Mouse (Mus musculus): Measurements from ENCODE around the gene Gtf2h2. TPM values are rescaled to one million over a fixed set of nuclear protein-coding genes. Genes with fewer than 3 reads are reported as not detected.
A peak's percentile ranks its signal among the peaks of the same experiment; 100 is the strongest.
"Not testable (repeated sequence)": the region's sequence is repeated elsewhere in the genome, so short reads cannot be mapped to it uniquely, and the experiment has no call there.

The Gtf2h2 gene
- polyA plus RNA-seq, 1 experiment from 2014 or later, result 81.1 TPM

DNA sequence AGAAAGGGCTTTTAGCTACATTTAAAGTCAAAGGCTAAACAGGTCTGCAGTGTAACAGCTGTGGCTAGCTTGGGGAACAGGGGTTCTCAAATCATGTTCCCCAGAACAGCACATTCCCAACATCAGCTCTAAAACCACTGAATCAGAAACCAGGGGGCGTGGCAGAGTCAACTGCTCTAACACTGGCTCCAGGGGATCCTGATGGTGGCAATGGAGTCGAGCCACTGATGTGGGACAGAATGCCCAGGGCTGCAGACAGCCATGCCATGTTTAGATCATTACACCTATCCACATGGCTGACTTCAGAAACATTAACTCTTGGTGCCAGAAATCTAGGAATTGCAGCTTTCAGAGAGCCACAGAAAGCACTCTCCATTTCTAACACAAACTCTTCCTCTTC is 26.8 kb upstream of the Gtf2h2 start:
- Histone ChIP-seq H3K4me3 (replicated peaks; ENCODE audit: low read depth, low read length) (no peak overlapping the region), H3K27ac (replicated peaks; ENCODE audit: low read depth, low read length) (no peak overlapping the region), H3K4me2 (ENCODE audit: low read length) (no peak overlapping the region), H3K9ac (replicated peaks; ENCODE audit: low read length) (no peak overlapping the region), H3K27me3 (ENCODE audit: control insufficient read depth, insufficient read depth, low read length) (no peaks in the 10 kb centered on the region), H3K4me1 (ENCODE audit: control insufficient read depth, insufficient read depth, low read length) (no peaks in the 10 kb centered on the region), H3K9me3 (ENCODE audit: control insufficient read depth, low read length) (no peaks in the 10 kb centered on the region), H3K36me3 (ENCODE audit: control insufficient read depth, insufficient read depth, low read length) (no peaks in the 10 kb centered on the region)
- DNase-seq (no peak), ATAC-seq (ENCODE audit: low FRiP score, low TSS enrichment) (no peak)
- 65% methylated on average over 2 of the region's 2 CpGs for WGBS

DNA sequence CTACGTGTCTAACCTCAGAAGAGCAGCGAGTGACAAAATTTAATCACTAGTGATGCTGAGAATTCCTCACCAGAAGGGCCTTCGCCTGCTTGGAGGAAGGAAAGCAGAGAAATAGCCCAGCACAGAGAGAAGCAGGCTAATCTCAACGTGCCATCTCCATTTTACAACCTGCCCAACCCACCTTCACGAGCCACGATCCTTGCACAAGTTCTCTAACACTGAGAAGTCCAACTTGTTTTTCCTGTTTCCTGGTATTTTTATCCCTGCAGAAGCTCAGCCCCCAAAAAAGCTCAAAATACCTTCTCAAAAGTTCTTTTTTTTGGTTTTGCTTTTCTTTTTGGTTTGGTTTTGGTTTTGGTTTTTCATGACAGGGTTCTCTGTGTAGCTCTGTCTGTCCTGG is 25.8 kb upstream of the Gtf2h2 start:
- H3K4me1 ChIP-seq (ENCODE audit: control insufficient read depth, insufficient read depth, low read length), result no peaks in the 10 kb centered on the region
- 90% methylated on average over 6 of the region's 6 CpGs for WGBS

DNA sequence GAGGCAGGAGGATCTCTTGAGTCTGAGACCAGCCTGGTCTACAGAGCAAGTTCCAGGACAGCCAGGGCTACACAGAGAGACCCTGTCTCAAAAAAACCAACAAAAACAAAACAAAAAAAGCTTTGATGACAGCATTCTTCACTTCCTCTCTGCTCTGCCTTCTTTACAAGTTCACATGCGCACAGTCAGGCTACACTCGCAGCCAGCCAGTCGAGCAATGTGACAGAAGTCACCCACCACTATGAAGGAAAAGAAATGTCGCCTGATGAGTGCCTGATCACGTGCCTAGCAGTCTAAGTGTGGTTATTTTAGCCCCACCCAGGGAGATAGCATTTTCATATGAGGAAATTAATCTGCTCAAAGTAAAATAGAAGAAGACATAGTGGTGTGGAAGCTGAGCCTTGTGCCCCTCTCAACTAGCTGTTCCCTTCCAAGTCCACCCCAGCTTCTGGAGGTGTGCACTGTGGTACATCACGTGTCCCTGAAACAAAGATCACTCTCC is 25.3 kb upstream of the Gtf2h2 start:
- Histone ChIP-seq H3K4me1 (ENCODE audit: control insufficient read depth, insufficient read depth, low read length) (no peaks in the 10 kb centered on the region), H3K9me3 (ENCODE audit: control insufficient read depth, low read length) (no peaks in the 10 kb centered on the region), H3K9ac (replicated peaks; ENCODE audit: low read length) (no peak overlapping the region), H3K27ac (replicated peaks; ENCODE audit: low read depth, low read length) (no peak overlapping the region), H3K27me3 (ENCODE audit: control insufficient read depth, insufficient read depth, low read length) (no peaks in the 10 kb centered on the region), H3K36me3 (ENCODE audit: control insufficient read depth, insufficient read depth, low read length) (no peaks in the 10 kb centered on the region), H3K4me3 (replicated peaks; ENCODE audit: low read depth, low read length) (no peak overlapping the region), H3K4me2 (ENCODE audit: low read length) (no peak overlapping the region)
- 87% methylated on average over 6 of the region's 6 CpGs for WGBS
- ATAC-seq (ENCODE audit: low FRiP score, low TSS enrichment) (no peak), DNase-seq (no peak)

More for the DNA sequence above, 25.8 kb upstream of the Gtf2h2 start:
- Histone ChIP-seq H3K4me2 (ENCODE audit: low read length) (no peak overlapping the region), H3K36me3 (ENCODE audit: control insufficient read depth, insufficient read depth, low read length) (no peaks in the 10 kb centered on the region), H3K27ac (replicated peaks; ENCODE audit: low read depth, low read length) (no peak overlapping the region), H3K4me3 (replicated peaks; ENCODE audit: low read depth, low read length) (no peak overlapping the region), H3K9me3 (ENCODE audit: control insufficient read depth, low read length) (no peaks in the 10 kb centered on the region), H3K9ac (replicated peaks; ENCODE audit: low read length) (no peak overlapping the region), H3K27me3 (ENCODE audit: control insufficient read depth, insufficient read depth, low read length) (no peaks in the 10 kb centered on the region)
- DNase-seq, result no peak
- ATAC-seq (ENCODE audit: low FRiP score, low TSS enrichment), result no peak

- Histone ChIP-seq H3K4me2 (ENCODE audit: low read length) (no peak overlapping the region), H3K36me3 (ENCODE audit: control insufficient read depth, insufficient read depth, low read length) (no peaks in the 10 kb centered on the region), H3K27ac (replicated peaks; ENCODE audit: low read depth, low read length) (no peak overlapping the region), H3K9ac (replicated peaks; ENCODE audit: low read length) (no peak overlapping the region), H3K27me3 (ENCODE audit: control insufficient read depth, insufficient read depth, low read length) (no peaks in the 10 kb centered on the region), H3K4me3 (replicated peaks; ENCODE audit: low read depth, low read length) (no peak overlapping the region), H3K4me1 (ENCODE audit: control insufficient read depth, insufficient read depth, low read length) (no peaks in the 10 kb centered on the region), H3K9me3 (ENCODE audit: control insufficient read depth, low read length) (no peaks in the 10 kb centered on the region)
- 42% methylated on average over 12 of the region's 12 CpGs for WGBS
- DNase-seq (peak; percentile 12), ATAC-seq (ENCODE audit: low FRiP score, low TSS enrichment) (no peak)
These were observed 24.1 kb upstream of the Gtf2h2 start for GRCm38 (mm10) chr13:100516213-100517105.

DNA sequence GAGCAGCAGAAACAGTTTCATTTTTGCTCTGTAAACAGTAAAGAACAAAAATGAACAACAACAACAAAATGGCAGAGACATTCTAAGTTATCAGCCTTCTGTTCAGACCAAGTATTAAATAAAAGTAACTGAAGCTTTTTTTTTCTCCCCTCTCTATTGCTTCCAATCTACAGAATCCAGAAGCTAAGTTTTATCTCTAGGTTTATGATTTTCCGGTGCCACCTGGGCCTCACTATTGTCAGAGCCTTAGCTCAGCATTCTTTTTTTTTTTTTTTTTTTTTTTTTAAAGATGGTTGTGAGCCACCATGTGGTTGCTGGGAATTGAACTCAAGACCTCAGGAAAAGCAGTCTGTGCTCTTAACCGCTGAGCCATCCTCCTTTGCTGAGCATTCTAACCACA is 20.4 kb upstream of the Gtf2h2 start:
- Histone ChIP-seq H3K4me3 (replicated peaks; ENCODE audit: low read depth, low read length) (no peak overlapping the region), H3K27me3 (ENCODE audit: control insufficient read depth, insufficient read depth, low read length) (no peaks in the 10 kb centered on the region), H3K36me3 (ENCODE audit: control insufficient read depth, insufficient read depth, low read length) (no peaks in the 10 kb centered on the region), H3K9ac (replicated peaks; ENCODE audit: low read length) (no peak overlapping the region), H3K4me1 (ENCODE audit: control insufficient read depth, insufficient read depth, low read length) (no peaks in the 10 kb centered on the region), H3K4me2 (ENCODE audit: low read length) (no peak overlapping the region), H3K27ac (replicated peaks; ENCODE audit: low read depth, low read length) (no peak overlapping the region), H3K9me3 (ENCODE audit: control insufficient read depth, low read length) (no peaks in the 10 kb centered on the region)
- DNase-seq (no peak), ATAC-seq (ENCODE audit: low FRiP score, low TSS enrichment) (no peak)
- 89% methylated on average over 2 of the region's 2 CpGs for WGBS

- Histone ChIP-seq H3K36me3 (ENCODE audit: control insufficient read depth, insufficient read depth, low read length) (no peaks in the 10 kb centered on the region), H3K9me3 (ENCODE audit: control insufficient read depth, low read length) (no peaks in the 10 kb centered on the region), H3K4me3 (replicated peaks; ENCODE audit: low read depth, low read length) (no peak overlapping the region), H3K27ac (replicated peaks; ENCODE audit: low read depth, low read length) (no peak overlapping the region), H3K4me1 (ENCODE audit: control insufficient read depth, insufficient read depth, low read length) (no peaks in the 10 kb centered on the region), H3K4me2 (ENCODE audit: low read length) (no peak overlapping the region), H3K9ac (replicated peaks; ENCODE audit: low read length) (no peak overlapping the region), H3K27me3 (ENCODE audit: control insufficient read depth, insufficient read depth, low read length) (no peaks in the 10 kb centered on the region)
- ATAC-seq (ENCODE audit: low FRiP score, low TSS enrichment), result no peak
- no peak for DNase-seq
- WGBS, result 85% methylated on average over 4 of the region's 4 CpGs
These were observed 19.5 kb upstream of the Gtf2h2 start for GRCm38 (mm10) chr13:100511860-100512364.

DNA sequence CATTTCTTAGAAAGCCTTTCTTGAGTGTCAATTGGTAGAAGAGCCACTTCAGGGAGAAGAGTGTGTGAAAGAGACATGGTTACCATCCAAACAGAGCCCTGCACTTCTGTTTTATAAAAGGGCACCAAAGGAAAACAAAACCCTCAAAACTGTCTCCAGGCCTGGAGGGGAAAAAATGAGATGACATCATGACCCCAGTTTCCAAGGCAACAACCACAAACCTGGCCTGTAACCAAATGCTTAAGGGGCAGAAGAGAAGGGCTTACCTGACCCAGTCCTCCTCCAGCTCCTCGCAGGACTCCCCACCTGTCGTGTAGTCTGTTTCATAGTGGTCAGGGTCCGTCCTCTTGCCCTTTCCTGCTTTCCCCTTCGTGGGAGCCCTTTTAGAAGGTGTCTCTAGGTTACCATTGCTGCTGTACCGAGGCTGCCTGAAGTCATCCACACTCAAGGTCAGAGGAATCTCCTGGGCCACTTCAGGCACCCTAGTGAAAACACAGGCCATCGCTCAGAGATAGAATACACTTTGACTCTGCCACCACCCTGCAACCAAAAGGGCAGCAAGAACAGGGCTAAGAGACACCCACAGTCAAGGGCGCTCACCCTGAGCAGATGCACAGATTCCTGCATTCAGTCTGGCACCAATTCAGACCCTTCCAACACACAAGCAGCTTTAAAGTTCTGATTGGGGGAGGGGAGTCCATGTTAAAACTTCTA is 18.9 kb upstream of the Gtf2h2 start:
- Histone ChIP-seq H3K4me2 (ENCODE audit: low read length) (no peak overlapping the region), H3K27me3 (ENCODE audit: control insufficient read depth, insufficient read depth, low read length) (no peaks in the 10 kb centered on the region), H3K9ac (replicated peaks; ENCODE audit: low read length) (no peak overlapping the region), H3K27ac (replicated peaks; ENCODE audit: low read depth, low read length) (no peak overlapping the region), H3K4me1 (ENCODE audit: control insufficient read depth, insufficient read depth, low read length) (no peaks in the 10 kb centered on the region), H3K4me3 (replicated peaks; ENCODE audit: low read depth, low read length) (no peak overlapping the region), H3K9me3 (ENCODE audit: control insufficient read depth, low read length) (no peaks in the 10 kb centered on the region), H3K36me3 (ENCODE audit: control insufficient read depth, insufficient read depth, low read length) (no peaks in the 10 kb centered on the region)
- DNase-seq (no peak), ATAC-seq (ENCODE audit: low FRiP score, low TSS enrichment) (no peak)
- WGBS, result 74% methylated on average over 7 of the region's 7 CpGs

DNA sequence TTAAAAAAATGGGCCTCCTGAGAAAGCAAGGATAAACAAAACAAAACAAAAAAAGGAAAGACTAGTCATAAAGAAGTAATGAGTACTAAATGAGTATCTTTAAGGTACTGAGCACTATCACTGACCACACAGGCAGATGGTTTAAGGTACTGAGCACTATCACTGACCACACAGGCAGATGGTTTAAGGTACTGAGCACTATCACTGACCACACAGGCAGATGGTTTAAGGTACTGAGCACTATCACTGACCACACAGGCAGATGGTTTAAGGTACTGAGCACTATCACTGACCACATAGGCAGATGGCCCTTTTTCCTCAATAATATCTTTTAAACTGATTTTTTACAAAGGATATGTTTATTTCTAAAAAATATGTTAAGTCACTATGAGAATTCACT is 7.2 kb upstream of the Gtf2h2 start:
- H3K27me3 ChIP-seq (ENCODE audit: control insufficient read depth, insufficient read depth, low read length); H3K9ac ChIP-seq (replicated peaks; ENCODE audit: low read length); H3K9me3 ChIP-seq (ENCODE audit: control insufficient read depth, low read length); H3K36me3 ChIP-seq (ENCODE audit: control insufficient read depth, insufficient read depth, low read length); H3K4me3 ChIP-seq (replicated peaks; ENCODE audit: low read depth, low read length); H3K27ac ChIP-seq (replicated peaks; ENCODE audit: low read depth, low read length); H3K4me1 ChIP-seq (ENCODE audit: control insufficient read depth, insufficient read depth, low read length); H3K4me2 ChIP-seq (ENCODE audit: low read length); ATAC-seq (ENCODE audit: low FRiP score, low TSS enrichment); DNase-seq: not testable (repeated sequence)
